Mouse (Mus musculus) G1E (cell line): ENCODE data around the gene Mybbp1a. TPM values are rescaled to one million over a fixed set of nuclear protein-coding genes. Genes with fewer than 3 reads are reported as not detected.
"Not testable (repeated sequence)": the region's sequence is repeated elsewhere in the genome, so short reads cannot be mapped to it uniquely, and the experiment has no call there.

Source experiments
- ATAC-seq: 2 replicates; pipeline ENCODE4 v1.8.0; 2016; ENCODE audit warnings: mild to moderate bottlenecking; ENCODE audit not compliant: insufficient number of reproducible peaks, poor library complexity, low FRiP score, severe bottlenecking; ENCODE audit errors: extremely low read depth
- DNase-seq: peaks from one replicate; pipeline ENCODE4 v3.0.0; 2012; ENCODE audit warnings: low spot score
- H3K27me3 ChIP-seq: 2 replicates; pipeline ENCODE4 v1.6.1; 2012; ENCODE audit warnings: mild to moderate bottlenecking, low read length, inconsistent platforms; ENCODE audit not compliant: insufficient read depth
- H3K36me3 ChIP-seq: replicated peaks from 2 replicates; pipeline ENCODE3; 2012; ENCODE audit warnings: mild to moderate bottlenecking, inconsistent platforms
- H3K4me1 ChIP-seq: 2 replicates; pipeline ENCODE4 v1.6.1; 2012; ENCODE audit warnings: low read depth, low read length, inconsistent platforms, mixed read lengths; ENCODE audit not compliant: insufficient read depth
- H3K4me3 ChIP-seq: 2 replicates; pipeline ENCODE4 v1.5.1; 2012; ENCODE audit warnings: low read depth, mild to moderate bottlenecking, inconsistent platforms, low read length, moderate library complexity, mixed read lengths
- H3K9me3 ChIP-seq: replicated peaks from 2 replicates; pipeline ENCODE4 v1.6.1; 2012; ENCODE audit warnings: inconsistent platforms
- CTCF ChIP-seq: IDR thresholded peaks from 2 replicates; pipeline ENCODE4 v1.5.1; 2012; ENCODE audit warnings: low read depth, low read length, inconsistent platforms, mixed read lengths
- GATA1 ChIP-seq: IDR thresholded peaks from 2 replicates; pipeline ENCODE4 v1.6.1; 2012; ENCODE audit warnings: borderline replicate concordance, low read length, inconsistent platforms, mixed read lengths
- GATA2 ChIP-seq: IDR thresholded peaks from 2 replicates; pipeline ENCODE4 v1.6.1; 2012; ENCODE audit warnings: low read depth, low read length, inconsistent platforms, borderline replicate concordance
- POLR2AphosphoS5 ChIP-seq: IDR thresholded peaks from 2 replicates; pipeline ENCODE4 v1.6.1; 2012; ENCODE audit warnings: low read depth, low read length, inconsistent platforms; ENCODE audit not compliant: insufficient replicate concordance
- TAL1 ChIP-seq: conservative IDR thresholded peaks from 2 replicates; pipeline ENCODE4 v1.6.1; 2012; ENCODE audit warnings: low read depth, low read length, inconsistent platforms, mixed read lengths
- polyA plus RNA-seq: library from polyadenylated mRNA; stranded (reverse); fragments of >175 nt; gene quantifications from 2 replicates; pipeline ENCODE4 v1.2.3, GENCODE M21; 2012
- total RNA-seq, 2 experiments: library from RNA; stranded (forward) in 1 of 2; stranded (reverse) in 1 of 2; fragments of 200-1000 nt in 1 of 2; fragments of >200 nt in 1 of 2; fragmentation: Nextera tagmentation in 1 of 2; gene quantifications; 2 replicates each; pipeline ENCODE4 v1.2.3; 2014 to 2017

Gene Mybbp1a
- total and polyA plus RNA-seq, 3 experiments = 125 to 496 (median 253) TPM

- DNase-seq = no peak
- Histone ChIP-seq H3K4me3 (no peak overlapping the region), H3K27me3 (peaks cover 52% of the 10 kb centered on the region), H3K36me3 (no peaks in the 10 kb centered on the region), H3K4me1 (peaks cover 13% of the 10 kb centered on the region), H3K9me3 (no peaks in the 10 kb centered on the region)
- TF ChIP-seq CTCF = no peak
- no peak for TF ChIP-seq GATA2
- TF ChIP-seq TAL1 = no peak
- TF ChIP-seq GATA1 = no peak
- TF ChIP-seq POLR2AphosphoS5 = no peak
- no peak for ATAC-seq
Observed at GRCm38 (mm10) chr11:72436271-72436670, 4.9 kb upstream of the Mybbp1a start.

GRCm38 (mm10) chr11:72436756-72437650 lies 4.2 kb upstream of the Mybbp1a start:
- no peak overlapping the region for H3K4me3 ChIP-seq
- DNase-seq = no peak
- peaks cover 1% of the 10 kb centered on the region for H3K36me3 ChIP-seq
- TF ChIP-seq TAL1 = no peak
- no peak for TF ChIP-seq POLR2AphosphoS5
- TF ChIP-seq GATA2 = no peak
- TF ChIP-seq CTCF = no peak
- no peaks in the 10 kb centered on the region for H3K9me3 ChIP-seq
- no peak for ATAC-seq
- H3K4me1 ChIP-seq = peaks cover 14% of the 10 kb centered on the region
- H3K27me3 ChIP-seq = peaks cover 47% of the 10 kb centered on the region

- Histone ChIP-seq H3K36me3 (peaks cover 15% of the 10 kb centered on the region), H3K4me3 (no peak overlapping the region), H3K9me3 (no peaks in the 10 kb centered on the region), H3K4me1 (peaks cover 28% of the 10 kb centered on the region), H3K27me3 (peaks cover 38% of the 10 kb centered on the region)
- DNase-seq (no peak), ATAC-seq (no peak)
- TF ChIP-seq CTCF (no peak), TAL1 (no peak), GATA2 (no peak), GATA1 (no peak), POLR2AphosphoS5 (no peak)
Observed at GRCm38 (mm10) chr11:72438411-72438810, 2.7 kb upstream of the Mybbp1a start.

- ATAC-seq, H3K9me3 ChIP-seq, DNase-seq: not testable (repeated sequence)
- Histone ChIP-seq H3K36me3 (peaks cover 37% of the 10 kb centered on the region), H3K27me3 (peaks cover 23% of the 10 kb centered on the region), H3K4me1 (peaks cover 41% of the 10 kb centered on the region), H3K4me3 (peak overlapping the region; percentile 97)
Observed at GRCm38 (mm10) chr11:72440597-72440964, 574 bp upstream of the Mybbp1a start.

GRCm38 (mm10) chr11:72446311-72447105 lies 5.4 kb downstream of the Mybbp1a start:
- Histone ChIP-seq H3K27me3 (no peaks in the 10 kb centered on the region), H3K36me3 (peaks cover 96% of the 10 kb centered on the region), H3K9me3 (no peaks in the 10 kb centered on the region), H3K4me1 (peaks cover 94% of the 10 kb centered on the region), H3K4me3 (peak overlapping the region; percentile 24; the same call in 1 of the 2 replicates)
- ATAC-seq (no peak), DNase-seq (peak; percentile 51)
- TF ChIP-seq CTCF (peak; percentile 57), GATA1 (no peak), POLR2AphosphoS5 (no peak)

GRCm38 (mm10) chr11:72447475-72447874 lies 6.3 kb downstream of the Mybbp1a start:
- no peaks in the 10 kb centered on the region for H3K27me3 ChIP-seq
- H3K36me3 ChIP-seq = peaks cover 100% of the 10 kb centered on the region
- no peak overlapping the region for H3K4me3 ChIP-seq
- H3K4me1 ChIP-seq = peaks cover 97% of the 10 kb centered on the region
- DNase-seq (no peak), ATAC-seq (no peak)
- TF ChIP-seq TAL1 = no peak
- no peaks in the 10 kb centered on the region for H3K9me3 ChIP-seq
